Mouse (Mus musculus): ENCODE results near the gene Phactr4. TPM values are rescaled to one million over a fixed set of nuclear protein-coding genes. Genes with fewer than 3 reads are reported as not detected.

Gene Phactr4
- total and polyA plus RNA-seq, 3 experiments = 0.95 to 9.6 (median 1.4) TPM

- Histone ChIP-seq H3K9ac (ENCODE audit: insufficient read depth, low read depth) (no peak overlapping the region), H3K27me3 (replicated peaks) (no peaks in the 10 kb centered on the region), H3K36me3 (replicated peaks in 1 of 2; ENCODE audit: control insufficient read depth in 1 of 2, insufficient read depth in 1 of 2, low read length in 1 of 2) (peaks cover 24 to 47% of the 10 kb centered on the region in 2 experiments), H3K4me1 (ENCODE audit: control insufficient read depth in 1 of 2, insufficient read depth in 2 of 2) (peaks cover 3 to 24% of the 10 kb centered on the region in 2 experiments; a peak in 3 of 4 replicates), H3K4me3 (replicated peaks in 1 of 3; ENCODE audit: low read depth in 2 of 3, low read length in 2 of 3, poor library complexity in 1 of 3) (no peak overlapping the region), H3K9me3 (replicated peaks; ENCODE audit: low read length) (no peaks in the 10 kb centered on the region), H3K27ac (ENCODE audit: insufficient read depth, low read depth) (no peak overlapping the region), H3K79me2 (replicated peaks; ENCODE audit: control insufficient read depth, extremely low read depth, insufficient read depth, poor library complexity, severe bottlenecking) (peaks cover 9% of the 10 kb centered on the region), H3K4me2 (ENCODE audit: insufficient read depth, low read depth, poor library complexity, severe bottlenecking) (no peak overlapping the region)
- dilution Hi-C loops (cut with MboI; ENCODE audit: extremely low pct_ligation_motif_present, extremely low pct_unique_long_range_greater_than_20kb, low sequenced_read_pairs) (no loop called here), in situ Hi-C loops (cut with MboI; ENCODE audit: low pct_ligation_motif_present, low pct_unique_long_range_greater_than_20kb, low sequenced_read_pairs) (no loop called here)
- TF ChIP-seq E2F4 (IDR thresholded peaks at IDR 0.05; ENCODE audit: insufficient replicate concordance, low read depth, low read length) (no peak), BHLHE40 (IDR thresholded peaks at IDR 0.05; ENCODE audit: low read depth, low read length) (no peak), UBTF (IDR thresholded peaks at IDR 0.05; ENCODE audit: low read depth, low read length) (no peak), ETS1 (conservative IDR thresholded peaks at IDR 0.05; ENCODE audit: low read depth, low read length) (no peak), MAFK (IDR thresholded peaks at IDR 0.05; ENCODE audit: insufficient replicate concordance, low read length) (no peak), SMC3 (IDR thresholded peaks at IDR 0.05; ENCODE audit: low read depth, low read length) (no peak), ZKSCAN1 (IDR thresholded peaks at IDR 0.05; ENCODE audit: borderline replicate concordance, low read depth, low read length) (no peak), GABPA (IDR thresholded peaks at IDR 0.05; ENCODE audit: insufficient replicate concordance, low read depth, low read length) (no peak), ELF1 (IDR thresholded peaks at IDR 0.05; ENCODE audit: low read depth, low read length) (no peak), MXI1 (IDR thresholded peaks at IDR 0.05; ENCODE audit: low read depth, low read length) (no peak), POLR2A (IDR thresholded peaks at IDR 0.05; ENCODE audit: low read depth, low read length) (no peak), PAX5 (IDR thresholded peaks at IDR 0.05; ENCODE audit: low read length) (no peak), RCOR1 (conservative IDR thresholded peaks at IDR 0.05; ENCODE audit: low read depth, low read length) (no peak), TCF12 (IDR thresholded peaks at IDR 0.05; ENCODE audit: low read depth, low read length) (no peak), KAT2A (IDR thresholded peaks at IDR 0.05; ENCODE audit: insufficient replicate concordance, low read length) (no peak), MAX (IDR thresholded peaks at IDR 0.05; ENCODE audit: low read length) (no peak), NRF1 (IDR thresholded peaks at IDR 0.05; ENCODE audit: low read depth, low read length) (no peak), IRF4 (IDR thresholded peaks at IDR 0.05; ENCODE audit: low read depth, low read length) (no peak), NELFE (IDR thresholded peaks at IDR 0.05; ENCODE audit: low read depth, low read length) (no peak)
- no peak for DNase-seq (ENCODE audit: extremely low read depth)
These were observed 33.3 kb upstream of the Phactr4 start for GRCm38 (mm10) chr4:132455561-132455960.

- dilution Hi-C loops (cut with MboI; ENCODE audit: extremely low pct_ligation_motif_present, extremely low pct_unique_long_range_greater_than_20kb, low sequenced_read_pairs) (no loop called here), in situ Hi-C loops (cut with MboI; ENCODE audit: low pct_ligation_motif_present, low pct_unique_long_range_greater_than_20kb, low sequenced_read_pairs) (no loop called here)
- Histone ChIP-seq H3K4me3 (replicated peaks in 1 of 3; ENCODE audit: low read depth in 2 of 3, low read length in 2 of 3, poor library complexity in 1 of 3) (no peak overlapping the region), H3K27me3 (replicated peaks) (no peaks in the 10 kb centered on the region), H3K36me3 (replicated peaks in 1 of 2; ENCODE audit: control insufficient read depth in 1 of 2, insufficient read depth in 1 of 2, low read length in 1 of 2) (peaks cover 21 to 43% of the 10 kb centered on the region in 2 experiments), H3K4me2 (ENCODE audit: insufficient read depth, low read depth, poor library complexity, severe bottlenecking) (no peak overlapping the region), H3K79me2 (replicated peaks; ENCODE audit: control insufficient read depth, extremely low read depth, insufficient read depth, poor library complexity, severe bottlenecking) (peaks cover 6% of the 10 kb centered on the region; the same call in 1 of the 2 replicates), H3K27ac (ENCODE audit: insufficient read depth, low read depth) (no peak overlapping the region), H3K9me3 (replicated peaks; ENCODE audit: low read length) (no peaks in the 10 kb centered on the region), H3K4me1 (ENCODE audit: control insufficient read depth in 1 of 2, insufficient read depth in 2 of 2) (peaks cover 3 to 21% of the 10 kb centered on the region in 2 experiments; a peak in 3 of 4 replicates), H3K9ac (ENCODE audit: insufficient read depth, low read depth) (no peak overlapping the region)
- TF ChIP-seq JUND (conservative IDR thresholded peaks at IDR 0.05; ENCODE audit: low read depth, low read length) (no peak), ZNF384 (IDR thresholded peaks at IDR 0.05; ENCODE audit: low read depth, low read length) (no peak), MAX (IDR thresholded peaks at IDR 0.05; ENCODE audit: low read length) (no peak), HCFC1 (IDR thresholded peaks at IDR 0.05; ENCODE audit: low read depth, low read length) (no peak), PAX5 (IDR thresholded peaks at IDR 0.05; ENCODE audit: low read length) (no peak), ZMIZ1 (IDR thresholded peaks at IDR 0.05; ENCODE audit: low read depth, low read length) (no peak), BHLHE40 (IDR thresholded peaks at IDR 0.05; ENCODE audit: low read depth, low read length) (no peak), MAZ (IDR thresholded peaks at IDR 0.05; ENCODE audit: low read depth, low read length) (no peak), MEF2A (IDR thresholded peaks at IDR 0.05; ENCODE audit: borderline replicate concordance, low read depth, low read length) (no peak), CHD2 (IDR thresholded peaks at IDR 0.05; ENCODE audit: low read length) (no peak), MAFK (IDR thresholded peaks at IDR 0.05; ENCODE audit: insufficient replicate concordance, low read length) (no peak), UBTF (IDR thresholded peaks at IDR 0.05; ENCODE audit: low read depth, low read length) (no peak), USF2 (conservative IDR thresholded peaks at IDR 0.05; ENCODE audit: low read depth, low read length) (no peak), RAD21 (IDR thresholded peaks at IDR 0.05; ENCODE audit: low read depth, low read length) (no peak), MXI1 (IDR thresholded peaks at IDR 0.05; ENCODE audit: low read depth, low read length) (no peak), USF1 (IDR thresholded peaks at IDR 0.05; ENCODE audit: low read depth, low read length) (no peak)
- DNase-seq (ENCODE audit: extremely low read depth) = no peak
These were observed 32.9 kb upstream of the Phactr4 start for GRCm38 (mm10) chr4:132455146-132455545.
